Mouse (Mus musculus) neural tube, embryonic 14.5 days (tissue): Measurements from ENCODE around the gene Scly. TPM values are rescaled to one million over a fixed set of nuclear protein-coding genes. Genes with fewer than 3 reads are reported as not detected.

Experiments used
- ATAC-seq: fragments of 200-750 bp; cut with Nextera tagmentation; 2 replicates; pipeline ENCODE4 v1.8.0; 2017; ENCODE audit warnings: low read depth, mild to moderate bottlenecking, moderate TSS enrichment, moderate library complexity
- H3K27ac ChIP-seq: fragments of 300-500 bp; sonication (generic); 2 replicates; pipeline ENCODE4 v1.5.1; 2014; ENCODE audit warnings: low read depth, mild to moderate bottlenecking, control low read depth, low read length, moderate library complexity, mixed read lengths
- H3K27me3 ChIP-seq: fragments of 300-500 bp; sonication (generic); 2 replicates; pipeline ENCODE4 v1.6.1; 2014; ENCODE audit warnings: low read length; ENCODE audit not compliant: control insufficient read depth, insufficient read depth
- H3K36me3 ChIP-seq: fragments of 300-500 bp; sonication (generic); 2 replicates; pipeline ENCODE4 v1.6.1; 2014; ENCODE audit warnings: low read length, mixed read lengths; ENCODE audit not compliant: control insufficient read depth, insufficient read depth
- H3K4me1 ChIP-seq: fragments of 300-500 bp; sonication (generic); 2 replicates; pipeline ENCODE4 v1.6.1; 2014; ENCODE audit warnings: low read length; ENCODE audit not compliant: control insufficient read depth, insufficient read depth
- H3K4me2 ChIP-seq: fragments of 300-500 bp; sonication (generic); 2 replicates; pipeline ENCODE4 v1.6.1; 2014; ENCODE audit warnings: mild to moderate bottlenecking, low read depth, low read length, control low read depth
- H3K4me3 ChIP-seq: fragments of 300-500 bp; sonication (generic); 2 replicates; pipeline ENCODE4 v1.5.1; 2014; ENCODE audit warnings: low read depth, low read length, control low read depth, mixed read lengths
- H3K9ac ChIP-seq: fragments of 300-500 bp; sonication (generic); replicated peaks from 2 replicates; pipeline ENCODE4 v1.6.1; 2014; ENCODE audit warnings: low read depth, mild to moderate bottlenecking, control low read depth, low read length, mixed read lengths
- H3K9me3 ChIP-seq: fragments of 300-500 bp; sonication (generic); 2 replicates; pipeline ENCODE4 v1.6.1; 2016; ENCODE audit warnings: low read length; ENCODE audit not compliant: control insufficient read depth
- WGBS: fragments of 180-500 bp; shearing (Covaris S2); extraction: QIAGEN DNeasy Blood & Tissue Kit; methylation state at CpG from one replicate; pipeline ENCODE4 v1.1.7; 2014; 5-methylcytosine and 5-hydroxymethylcytosine counted together
- polyA plus RNA-seq: library from polyadenylated mRNA; unstranded; fragments of >200 nt; fragmentation: Nextera tagmentation; extraction: Ambion mirVana; gene quantifications from 2 replicates; pipeline ENCODE4 v1.2.1, GENCODE M21; 2014

Scly gene
- polyA plus RNA-seq, 1 experiment from 2014 or later = 8.4 TPM

DNA sequence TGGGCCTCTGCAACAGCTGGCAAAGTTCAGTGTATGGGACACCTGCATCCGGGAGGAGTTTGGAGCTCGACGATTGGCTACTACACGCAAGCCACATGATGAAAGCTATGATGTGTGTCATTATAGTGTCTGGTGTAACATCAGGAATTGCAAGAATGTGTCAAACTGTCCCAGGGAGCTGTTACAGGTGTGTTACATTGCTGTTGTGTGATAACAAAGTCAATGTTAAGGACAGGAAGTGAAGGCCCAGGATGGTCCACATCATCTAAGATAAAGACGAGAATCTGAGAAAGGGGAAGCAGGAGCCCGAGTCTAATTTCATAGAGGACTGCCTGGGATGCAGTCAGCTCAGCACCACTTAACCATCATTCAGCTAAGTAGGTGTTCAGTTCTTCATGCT lies 2.6 kb upstream of the Scly start:
- Histone ChIP-seq H3K9ac (no peak overlapping the region), H3K4me3 (no peak overlapping the region), H3K36me3 (no peaks in the 10 kb centered on the region), H3K4me2 (no peak overlapping the region), H3K9me3 (no peaks in the 10 kb centered on the region), H3K27ac (no peak overlapping the region), H3K4me1 (peaks cover 5% of the 10 kb centered on the region; the same call in 1 of the 2 replicates), H3K27me3 (no peaks in the 10 kb centered on the region)
- ATAC-seq = no peak
- WGBS = 95% methylated on average over 6 of the region's 6 CpGs

DNA sequence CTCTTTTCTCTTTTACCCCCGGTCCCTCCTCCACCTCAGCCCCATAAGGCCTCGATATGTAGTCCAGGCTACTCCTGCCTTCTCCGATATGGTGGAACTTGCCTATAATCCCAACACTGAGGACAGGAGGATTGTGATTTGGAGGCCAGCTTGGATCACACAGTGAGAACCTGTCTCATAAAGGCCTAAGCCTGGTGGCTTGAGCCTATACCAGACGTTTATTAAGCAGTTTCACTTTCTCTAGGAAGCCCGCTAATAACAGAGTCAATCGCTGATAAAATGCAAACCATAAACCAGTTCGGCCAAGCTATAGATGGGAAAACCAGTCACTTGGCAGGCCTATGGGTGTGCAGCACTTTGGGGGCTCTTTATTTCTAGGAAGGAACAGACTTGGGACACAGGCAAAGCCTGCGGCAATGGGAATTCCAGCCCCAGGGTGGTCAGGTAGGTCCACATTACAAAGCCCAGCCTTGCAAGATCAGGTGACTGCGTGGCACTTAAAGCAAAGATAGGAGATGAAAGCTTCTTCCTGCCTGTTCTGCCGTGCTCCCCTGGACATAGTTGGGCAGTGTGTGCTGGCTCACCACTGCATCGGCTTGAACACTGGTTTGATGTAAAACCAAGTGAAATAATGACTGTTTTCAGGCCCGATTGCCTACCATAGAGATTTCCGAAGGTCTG lies 1.0 kb downstream of the Scly start:
- Histone ChIP-seq H3K36me3 (no peaks in the 10 kb centered on the region), H3K27me3 (no peaks in the 10 kb centered on the region), H3K4me2 (peak overlapping the region; percentile 48), H3K27ac (no peak overlapping the region), H3K9me3 (no peaks in the 10 kb centered on the region), H3K4me3 (peak overlapping the region; percentile 91), H3K9ac (0 out of 2 replicates have a peak overlapping the region, but pooled peaks have one; percentile 18), H3K4me1 (peaks cover 5% of the 10 kb centered on the region; the same call in 1 of the 2 replicates)
- WGBS = 82% methylated on average over 13 of the region's 13 CpGs
- no peak for ATAC-seq

DNA sequence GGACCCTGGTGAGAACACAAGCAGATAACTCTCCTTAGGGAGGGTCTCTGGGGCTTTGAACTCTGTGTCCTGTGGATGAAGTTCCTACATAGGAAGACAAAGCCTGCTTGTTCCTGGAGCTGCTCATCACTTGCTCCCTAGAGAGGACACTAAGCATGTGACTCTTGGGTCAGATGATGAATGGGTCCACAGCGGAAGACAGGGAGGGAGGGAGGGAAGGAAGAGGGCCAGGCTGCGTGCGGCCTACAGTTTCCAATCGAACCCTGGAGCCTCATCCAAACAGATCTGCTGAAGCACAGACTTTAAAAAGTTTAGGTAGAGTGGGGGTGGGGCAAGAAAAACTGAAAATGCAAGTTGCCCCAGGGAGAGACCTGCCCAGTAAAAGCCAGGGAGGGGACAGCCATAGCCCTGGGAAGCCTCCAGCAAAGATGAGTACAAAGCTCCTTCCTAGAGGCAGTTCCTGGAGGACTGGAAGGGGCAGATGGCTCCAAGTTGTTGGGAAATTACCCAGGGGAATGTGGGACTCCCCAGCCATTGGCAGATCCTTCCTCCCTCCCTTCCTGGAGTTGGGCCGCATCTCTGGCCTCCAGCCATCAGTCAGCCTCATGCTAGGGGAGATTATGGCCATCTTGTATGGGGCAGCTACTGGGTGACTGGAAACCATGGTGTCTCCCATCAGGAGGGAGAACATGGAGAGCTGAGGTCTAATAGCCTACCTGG lies 1.7 kb downstream of the Scly start:
- H3K4me2 ChIP-seq = no peak overlapping the region
- ATAC-seq = no peak
- no peaks in the 10 kb centered on the region for H3K36me3 ChIP-seq
- no peak overlapping the region for H3K4me3 ChIP-seq
- no peaks in the 10 kb centered on the region for H3K27me3 ChIP-seq
- H3K4me1 ChIP-seq = peaks cover 5% of the 10 kb centered on the region; the same call in 1 of the 2 replicates
- H3K9me3 ChIP-seq = no peaks in the 10 kb centered on the region
- H3K27ac ChIP-seq = no peak overlapping the region
- H3K9ac ChIP-seq = no peak overlapping the region
- 74% methylated on average over 5 of the region's 5 CpGs for WGBS

DNA sequence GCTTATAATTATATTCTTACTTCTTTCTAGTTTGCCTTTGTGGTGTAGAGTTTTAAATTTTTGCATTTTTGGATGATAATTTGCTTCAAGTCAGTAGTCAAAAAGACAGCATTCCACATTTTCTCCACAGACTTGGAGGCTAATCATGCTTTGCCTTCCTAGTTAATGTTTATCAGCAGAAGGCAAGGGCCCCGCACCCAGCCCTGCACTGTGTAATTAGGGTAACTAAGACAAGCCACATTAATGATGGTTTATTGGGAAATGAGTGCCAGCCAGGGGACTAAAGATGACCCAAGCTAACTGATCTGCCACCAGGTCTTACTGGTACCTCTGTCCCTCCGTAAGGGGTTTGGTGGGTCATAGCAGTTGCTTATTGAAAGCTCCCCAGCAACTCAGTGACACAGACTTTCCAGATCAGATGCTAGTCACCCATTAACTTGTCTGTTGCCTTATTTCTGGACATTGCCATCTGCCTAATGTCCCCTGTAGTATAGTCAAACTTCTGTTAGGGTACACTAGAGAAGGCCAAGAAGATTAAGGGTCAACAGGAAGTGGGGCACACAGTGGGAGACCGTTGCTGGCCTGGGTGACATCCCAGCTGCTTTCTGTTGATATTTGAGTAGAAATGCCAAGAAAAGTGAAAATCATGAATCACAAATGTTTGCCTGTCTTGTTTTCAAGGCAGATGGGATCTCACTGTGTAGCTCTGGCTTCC lies 3.2 kb downstream of the Scly start:
- H3K4me2 ChIP-seq = no peak overlapping the region
- H3K9me3 ChIP-seq = no peaks in the 10 kb centered on the region
- H3K36me3 ChIP-seq = no peaks in the 10 kb centered on the region
- H3K4me3 ChIP-seq = no peak overlapping the region
- no peak overlapping the region for H3K27ac ChIP-seq
- WGBS = 83% methylated on average over 3 of the region's 3 CpGs
- peaks cover 5% of the 10 kb centered on the region; the same call in 1 of the 2 replicates for H3K4me1 ChIP-seq
- no peaks in the 10 kb centered on the region for H3K27me3 ChIP-seq
- ATAC-seq = no peak
- H3K9ac ChIP-seq = no peak overlapping the region

DNA sequence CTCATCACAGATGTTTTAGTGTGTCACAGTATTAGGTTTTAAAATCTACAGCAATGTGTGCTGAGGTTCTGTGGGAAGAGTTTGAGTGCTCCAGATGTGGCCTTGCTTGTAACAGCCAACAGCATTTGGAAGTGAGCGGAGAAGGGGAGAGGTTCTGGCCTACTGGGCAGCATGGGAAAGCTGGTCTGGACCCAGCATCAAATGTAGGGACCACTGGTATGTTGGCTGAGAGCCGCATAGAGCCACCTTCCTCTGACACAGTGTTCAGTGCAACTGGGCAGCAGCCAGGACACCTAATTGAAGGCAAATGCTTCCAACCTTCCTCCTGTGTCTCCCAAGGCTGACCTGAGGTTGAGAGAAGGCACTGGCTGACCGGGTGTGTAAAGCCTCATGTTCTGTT lies 3.9 kb downstream of the Scly start:
- ATAC-seq = no peak
- WGBS = 97% methylated on average over 3 of the region's 3 CpGs
- H3K27me3 ChIP-seq = no peaks in the 10 kb centered on the region

DNA sequence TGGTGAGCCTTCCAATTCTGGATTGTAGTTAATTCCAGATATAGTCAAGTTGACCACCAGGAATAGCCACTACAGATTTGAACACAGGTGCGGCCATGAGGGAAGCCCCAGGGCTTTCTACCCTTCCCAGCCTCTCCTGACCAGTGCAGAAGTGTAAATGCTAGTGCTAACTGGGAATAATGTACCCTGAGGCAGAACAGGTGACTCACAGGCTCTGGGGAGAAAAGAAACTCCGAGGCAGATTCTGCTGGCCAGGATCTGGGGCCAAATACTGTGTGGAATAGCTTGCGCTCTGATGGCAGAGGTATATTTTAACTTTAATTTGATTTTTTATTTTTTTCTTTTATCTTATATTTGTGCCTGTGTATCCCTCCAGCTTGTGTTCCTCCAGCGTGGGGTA lies 6.5 kb downstream of the Scly start:
- Histone ChIP-seq H3K27ac (no peak overlapping the region), H3K4me1 (no peaks in the 10 kb centered on the region), H3K9me3 (no peaks in the 10 kb centered on the region), H3K4me2 (no peak overlapping the region), H3K27me3 (no peaks in the 10 kb centered on the region), H3K36me3 (peaks cover 11% of the 10 kb centered on the region), H3K9ac (no peak overlapping the region), H3K4me3 (no peak overlapping the region)
- no peak for ATAC-seq
- WGBS = 92% methylated on average over 4 of the region's 4 CpGs

More for the DNA sequence above, 3.9 kb downstream of the Scly start:
- Histone ChIP-seq H3K36me3 (no peaks in the 10 kb centered on the region), H3K9me3 (no peaks in the 10 kb centered on the region), H3K9ac (no peak overlapping the region), H3K27ac (no peak overlapping the region), H3K4me1 (peaks cover 5% of the 10 kb centered on the region; the same call in 1 of the 2 replicates), H3K4me3 (no peak overlapping the region), H3K4me2 (no peak overlapping the region)

DNA sequence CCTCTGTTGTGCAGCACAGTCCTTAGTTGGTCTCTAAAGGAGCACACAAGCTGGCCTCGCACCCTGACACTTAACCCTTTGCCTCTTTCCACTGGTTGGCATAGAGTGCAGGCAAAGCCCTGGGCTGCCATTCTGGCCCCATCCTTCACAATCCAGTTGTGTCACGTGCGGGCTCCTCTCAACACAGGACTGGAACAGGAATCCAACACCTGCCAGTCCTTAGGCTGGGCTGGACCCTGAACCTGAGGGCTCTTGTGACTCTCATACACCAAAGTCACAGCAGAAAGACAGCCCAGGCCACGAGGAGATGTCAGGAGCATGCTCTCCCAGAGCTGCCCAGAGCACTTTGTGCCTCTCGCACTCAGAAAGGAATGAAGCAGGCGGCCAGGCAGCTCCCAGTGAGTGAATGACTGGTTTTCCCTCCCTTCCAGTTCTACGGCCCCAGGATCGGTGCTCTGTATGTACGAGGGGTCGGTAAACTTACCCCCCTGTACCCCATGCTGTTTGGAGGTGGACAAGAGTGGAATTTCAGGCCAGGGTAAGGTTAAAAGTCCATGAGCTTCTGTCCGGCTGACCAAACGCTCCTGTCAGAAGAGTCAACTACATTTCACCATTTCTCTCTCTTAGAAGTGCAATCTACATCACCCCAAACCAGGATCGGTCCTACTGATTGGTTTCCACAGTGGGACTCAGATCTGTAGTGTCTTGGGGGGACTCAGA lies 11.4 kb downstream of the Scly start:
- ATAC-seq = no peak
- WGBS = 92% methylated on average over 13 of the region's 13 CpGs
- H3K27me3 ChIP-seq = no peaks in the 10 kb centered on the region
- peaks cover 16% of the 10 kb centered on the region for H3K36me3 ChIP-seq
- H3K9me3 ChIP-seq = no peaks in the 10 kb centered on the region
- no peaks in the 10 kb centered on the region for H3K4me1 ChIP-seq
- no peak overlapping the region for H3K4me3 ChIP-seq
- H3K4me2 ChIP-seq = no peak overlapping the region
- H3K9ac ChIP-seq = no peak overlapping the region
- H3K27ac ChIP-seq = no peak overlapping the region

DNA sequence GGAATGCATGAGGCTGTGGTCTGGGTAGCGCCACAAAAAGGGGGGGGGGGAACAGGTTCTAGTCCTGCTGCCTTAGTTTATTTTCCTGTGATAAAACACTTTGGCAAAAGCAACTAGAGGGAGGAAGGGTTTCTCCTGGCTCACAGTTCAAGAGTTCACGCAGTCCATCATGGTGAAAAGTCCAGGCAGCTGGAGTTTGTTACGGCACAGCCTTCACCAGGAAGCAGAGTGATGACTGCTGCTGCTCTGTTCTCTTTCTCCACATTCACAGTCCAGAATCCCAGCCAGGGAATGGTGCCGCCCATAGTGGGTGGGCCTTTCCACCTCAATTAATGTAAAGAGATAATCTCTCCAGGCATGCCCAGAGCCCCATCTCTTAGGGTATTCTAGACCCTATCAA lies 14.1 kb downstream of the Scly start:
- Histone ChIP-seq H3K4me2 (no peak overlapping the region), H3K9ac (no peak overlapping the region), H3K27ac (no peak overlapping the region), H3K9me3 (no peaks in the 10 kb centered on the region), H3K36me3 (peaks cover 16% of the 10 kb centered on the region), H3K4me1 (no peaks in the 10 kb centered on the region), H3K27me3 (no peaks in the 10 kb centered on the region), H3K4me3 (no peak overlapping the region)
- 97% methylated on average over 4 of the region's 4 CpGs for WGBS
- no peak for ATAC-seq
